Mouse (Mus musculus): ENCODE measurements around the gene 5730596B20Rik. TPM values are rescaled to one million over a fixed set of nuclear protein-coding genes. Genes with fewer than 3 reads are reported as not detected.

The 5730596B20Rik gene
- polyA plus RNA-seq, 1 experiment from 2014 or later, result not detected

DNA sequence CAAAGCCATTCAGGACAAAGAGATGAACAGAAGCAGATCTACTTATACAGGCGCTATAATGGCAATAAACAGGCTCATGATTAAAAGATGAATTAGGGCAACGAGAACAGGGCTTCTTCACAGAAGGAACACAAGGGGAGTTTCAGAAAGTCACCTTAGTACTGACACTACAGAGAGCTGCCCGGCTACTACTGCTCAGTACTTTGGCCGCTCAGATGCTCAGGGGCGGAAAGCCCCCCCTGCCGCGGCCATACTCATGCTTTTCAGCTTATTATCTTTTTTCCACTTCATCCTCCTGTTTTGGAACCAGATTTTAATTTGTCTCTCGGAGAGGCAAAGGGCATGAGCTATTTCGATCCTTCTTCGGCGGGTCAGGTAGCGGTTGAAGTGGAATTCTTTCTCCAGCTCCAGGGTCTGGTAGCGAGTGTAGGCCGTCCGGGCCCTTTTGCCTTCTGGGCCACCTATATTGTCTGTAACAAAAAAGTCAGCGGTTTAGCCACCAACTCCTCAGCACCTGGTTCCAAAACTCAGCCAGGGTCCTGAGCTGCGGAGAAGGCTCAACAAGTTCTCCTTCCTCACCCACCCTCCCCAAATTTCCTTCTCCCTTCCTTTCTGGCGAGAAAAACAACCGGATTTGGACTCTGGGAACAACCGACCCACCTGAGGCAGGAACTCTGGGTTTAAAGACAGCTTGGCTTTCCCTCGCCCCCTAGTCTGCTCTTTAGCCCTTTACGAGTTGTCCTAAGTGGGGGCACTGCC, 25.2 kb downstream of the 5730596B20Rik start:
- no peak overlapping the region for H3K4me3 ChIP-seq (replicated peaks; ENCODE audit: low read length)
- H3K36me3 ChIP-seq (ENCODE audit: control insufficient read depth, insufficient read depth), result no peaks in the 10 kb centered on the region
- ATAC-seq, result no peak
- H3K4me1 ChIP-seq (replicated peaks; ENCODE audit: control insufficient read depth, insufficient read depth, low read length), result peaks cover 8% of the 10 kb centered on the region
- 1% methylated on average over 22 of the region's 22 CpGs for WGBS
- peaks cover 95% of the 10 kb centered on the region for H3K27me3 ChIP-seq (replicated peaks; ENCODE audit: control insufficient read depth, insufficient read depth, low read length)
- no peaks in the 10 kb centered on the region for H3K9me3 ChIP-seq (ENCODE audit: control insufficient read depth, low read length)
- no peak overlapping the region for H3K4me2 ChIP-seq (ENCODE audit: low read length)
- H3K9ac ChIP-seq (replicated peaks; ENCODE audit: low read depth, low read length), result no peak overlapping the region
- no peak overlapping the region for H3K27ac ChIP-seq (ENCODE audit: low read length)

GRCm38 (mm10) chr6:52203121-52203370, 25.7 kb downstream of the 5730596B20Rik start:
- WGBS, result under 1% methylated on average over 10 of the region's 10 CpGs
- no peak overlapping the region for H3K27ac ChIP-seq (ENCODE audit: low read length)
- no peak overlapping the region for H3K4me3 ChIP-seq (replicated peaks; ENCODE audit: low read length)
- no peak for ATAC-seq
- H3K9me3 ChIP-seq (ENCODE audit: control insufficient read depth, low read length), result no peaks in the 10 kb centered on the region
- peaks cover 8% of the 10 kb centered on the region for H3K4me1 ChIP-seq (replicated peaks; ENCODE audit: control insufficient read depth, insufficient read depth, low read length)
- H3K36me3 ChIP-seq (ENCODE audit: control insufficient read depth, insufficient read depth), result no peaks in the 10 kb centered on the region
- no peak overlapping the region for H3K9ac ChIP-seq (replicated peaks; ENCODE audit: low read depth, low read length)
- peaks cover 94% of the 10 kb centered on the region for H3K27me3 ChIP-seq (replicated peaks; ENCODE audit: control insufficient read depth, insufficient read depth, low read length)
- no peak overlapping the region for H3K4me2 ChIP-seq (ENCODE audit: low read length)

- no peak; the same call in 1 of the 2 replicates for ATAC-seq
- no peaks in the 10 kb centered on the region for H3K36me3 ChIP-seq (ENCODE audit: control insufficient read depth, insufficient read depth)
- H3K9ac ChIP-seq (replicated peaks; ENCODE audit: low read depth, low read length), result no peak overlapping the region
- H3K27me3 ChIP-seq (replicated peaks; ENCODE audit: control insufficient read depth, insufficient read depth, low read length), result peaks cover 94% of the 10 kb centered on the region
- H3K9me3 ChIP-seq (ENCODE audit: control insufficient read depth, low read length), result no peaks in the 10 kb centered on the region
- H3K27ac ChIP-seq (ENCODE audit: low read length), result no peak overlapping the region
- 1% methylated on average over 45 of the region's 46 CpGs for WGBS
- H3K4me2 ChIP-seq (ENCODE audit: low read length), result no peak overlapping the region
- H3K4me3 ChIP-seq (replicated peaks; ENCODE audit: low read length), result 0 out of 2 replicates have a peak overlapping the region, but pooled peaks have one; percentile 5
- H3K4me1 ChIP-seq (replicated peaks; ENCODE audit: control insufficient read depth, insufficient read depth, low read length), result peaks cover 8% of the 10 kb centered on the region
These were observed 26.2 kb downstream of the 5730596B20Rik start for GRCm38 (mm10) chr6:52203371-52204049.

DNA sequence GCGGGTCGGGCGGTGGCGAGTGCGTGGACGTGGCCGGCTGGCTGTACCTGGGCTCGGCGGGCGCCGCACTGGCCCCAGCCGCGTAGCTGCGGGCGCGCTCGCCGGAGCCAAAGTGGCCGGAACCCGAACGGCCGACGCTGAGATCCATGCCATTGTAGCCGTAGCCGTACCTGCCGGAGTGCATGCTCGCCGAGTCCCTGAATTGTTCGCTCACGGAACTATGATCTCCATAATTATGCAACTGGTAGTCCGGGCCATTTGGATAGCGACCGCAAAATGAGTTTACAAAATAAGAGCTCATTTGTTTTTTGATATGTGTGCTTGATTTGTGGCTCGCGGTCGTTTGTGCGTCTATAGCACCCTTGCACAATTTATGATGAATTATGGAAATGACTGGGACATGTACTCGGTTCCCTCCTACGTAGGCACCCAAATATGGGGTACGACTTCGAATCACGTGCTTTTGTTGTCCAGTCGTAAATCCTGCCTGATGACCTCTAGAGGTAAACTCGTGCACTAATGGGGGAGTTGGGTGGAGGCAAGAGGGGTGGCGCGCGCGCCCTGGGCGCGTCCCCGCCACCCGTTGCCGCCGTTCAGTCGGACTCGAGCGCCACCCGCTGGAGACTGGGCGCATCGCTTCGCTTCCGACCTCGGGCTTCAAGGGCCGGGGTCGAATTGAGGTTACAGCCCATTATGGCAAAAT, 26.9 kb downstream of the 5730596B20Rik start, which contains the start of gene Hoxa5:
Gene Hoxa5, minus strand, starts transcription at position 538 of the 703 bp plus-strand sequence.
- Histone ChIP-seq H3K4me1 (replicated peaks; ENCODE audit: control insufficient read depth, insufficient read depth, low read length) (peaks cover 8% of the 10 kb centered on the region), H3K27ac (ENCODE audit: low read length) (no peak within 1 kb of the TSS), H3K4me3 (replicated peaks; ENCODE audit: low read length) (0 out of 2 replicates have a peak within 1 kb of the TSS, but pooled peaks have one; percentile 5), H3K27me3 (replicated peaks; ENCODE audit: control insufficient read depth, insufficient read depth, low read length) (peaks cover 94% of the 10 kb centered on the region), H3K36me3 (ENCODE audit: control insufficient read depth, insufficient read depth) (no peaks in the 10 kb centered on the region), H3K4me2 (ENCODE audit: low read length) (no peak within 1 kb of the TSS), H3K9ac (replicated peaks; ENCODE audit: low read depth, low read length) (no peak within 1 kb of the TSS), H3K9me3 (ENCODE audit: control insufficient read depth, low read length) (no peaks in the 10 kb centered on the region)
- no peak for ATAC-seq
- under 1% methylated on average over 64 of the region's 65 CpGs for WGBS

- Histone ChIP-seq H3K9me3 (ENCODE audit: control insufficient read depth, low read length) (no peaks in the 10 kb centered on the region), H3K9ac (replicated peaks; ENCODE audit: low read depth, low read length) (no peak overlapping the region), H3K36me3 (ENCODE audit: control insufficient read depth, insufficient read depth) (no peaks in the 10 kb centered on the region), H3K4me2 (ENCODE audit: low read length) (no peak overlapping the region), H3K4me3 (replicated peaks; ENCODE audit: low read length) (no peak overlapping the region), H3K27me3 (replicated peaks; ENCODE audit: control insufficient read depth, insufficient read depth, low read length) (peaks cover 94% of the 10 kb centered on the region), H3K4me1 (replicated peaks; ENCODE audit: control insufficient read depth, insufficient read depth, low read length) (peaks cover 8% of the 10 kb centered on the region), H3K27ac (ENCODE audit: low read length) (no peak overlapping the region)
- WGBS, result 5% methylated on average over 14 of the region's 14 CpGs
- ATAC-seq, result no peak
These were observed 27.9 kb downstream of the 5730596B20Rik start for GRCm38 (mm10) chr6:52205221-52205620.

GRCm38 (mm10) chr6:52205638-52206621, 28.6 kb downstream of the 5730596B20Rik start:
- H3K9me3 ChIP-seq (ENCODE audit: control insufficient read depth, low read length), result no peaks in the 10 kb centered on the region
- no peak overlapping the region for H3K27ac ChIP-seq (ENCODE audit: low read length)
- no peak overlapping the region for H3K9ac ChIP-seq (replicated peaks; ENCODE audit: low read depth, low read length)
- no peak overlapping the region for H3K4me3 ChIP-seq (replicated peaks; ENCODE audit: low read length)
- H3K4me1 ChIP-seq (replicated peaks; ENCODE audit: control insufficient read depth, insufficient read depth, low read length), result peaks cover 8% of the 10 kb centered on the region
- ATAC-seq, result no peak
- H3K4me2 ChIP-seq (ENCODE audit: low read length), result no peak overlapping the region
- H3K27me3 ChIP-seq (replicated peaks; ENCODE audit: control insufficient read depth, insufficient read depth, low read length), result peaks cover 93% of the 10 kb centered on the region
- whole genome bisulfite sequencing, result under 1% methylated on average over 55 of the region's 55 CpGs
- no peaks in the 10 kb centered on the region for H3K36me3 ChIP-seq (ENCODE audit: control insufficient read depth, insufficient read depth)

DNA sequence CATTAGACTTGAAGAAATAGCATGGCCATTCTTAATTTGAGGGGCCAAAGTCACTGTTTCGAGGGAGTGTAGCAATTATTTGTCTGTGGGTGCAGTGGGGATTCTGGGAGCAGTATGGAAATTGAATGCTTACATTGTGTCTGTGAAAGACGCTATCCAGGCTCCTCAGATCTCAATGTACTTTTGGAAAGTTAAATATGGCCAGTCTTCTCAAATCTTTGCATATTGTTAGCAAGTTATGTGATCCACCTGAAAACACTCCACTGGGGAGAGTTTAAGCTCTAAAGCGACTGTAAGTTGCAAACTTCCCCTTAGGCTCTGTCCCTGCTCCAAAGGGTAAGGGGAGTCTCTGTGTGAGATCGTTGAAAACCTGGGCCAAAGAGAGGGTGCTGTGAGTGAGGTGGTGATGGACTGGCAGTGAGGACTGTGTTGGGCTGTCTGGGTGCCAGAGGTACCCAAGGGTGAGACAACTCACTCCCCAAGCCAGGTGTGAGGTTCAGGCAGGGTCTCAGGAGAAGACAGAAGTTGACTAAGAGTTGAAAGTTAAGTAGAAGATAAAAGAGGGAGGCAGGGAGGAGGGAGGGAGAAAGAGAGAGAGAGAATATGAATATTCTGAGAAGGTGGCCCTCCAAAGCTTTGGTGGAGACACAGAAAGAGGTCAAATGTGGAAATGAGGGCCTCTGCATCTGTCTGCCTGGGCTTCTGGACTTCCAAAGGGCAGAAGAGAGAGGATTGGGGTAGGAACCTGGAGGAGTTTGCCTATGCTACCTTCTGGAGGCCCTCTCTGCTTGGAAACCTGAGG, 29.8 kb downstream of the 5730596B20Rik start:
- H3K4me3 ChIP-seq (replicated peaks; ENCODE audit: low read length), result no peak overlapping the region
- no peak overlapping the region for H3K9ac ChIP-seq (replicated peaks; ENCODE audit: low read depth, low read length)
- 4% methylated on average over 4 of the region's 4 CpGs for WGBS
- H3K9me3 ChIP-seq (ENCODE audit: control insufficient read depth, low read length), result no peaks in the 10 kb centered on the region
- H3K27me3 ChIP-seq (replicated peaks; ENCODE audit: control insufficient read depth, insufficient read depth, low read length), result peaks cover 93% of the 10 kb centered on the region
- H3K36me3 ChIP-seq (ENCODE audit: control insufficient read depth, insufficient read depth), result no peaks in the 10 kb centered on the region
- H3K4me1 ChIP-seq (replicated peaks; ENCODE audit: control insufficient read depth, insufficient read depth, low read length), result peaks cover 10% of the 10 kb centered on the region
- H3K4me2 ChIP-seq (ENCODE audit: low read length), result no peak overlapping the region
- no peak for ATAC-seq
- H3K27ac ChIP-seq (ENCODE audit: low read length), result no peak overlapping the region

DNA sequence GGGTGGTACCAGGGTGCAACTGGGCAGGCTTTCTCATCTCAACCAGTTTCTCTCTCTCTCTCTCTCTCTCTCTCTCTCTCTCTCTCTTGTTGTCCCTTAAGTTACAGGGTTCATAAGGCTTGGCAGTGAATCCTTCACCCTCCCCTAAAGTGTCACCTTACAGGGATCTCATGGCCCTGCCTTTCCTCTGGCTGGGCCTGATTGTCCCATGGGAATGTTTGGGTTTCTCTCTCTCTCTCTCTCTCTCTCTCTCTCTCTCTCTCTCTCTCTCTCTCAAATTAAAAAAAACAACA, 30.3 kb downstream of the 5730596B20Rik start:
- H3K4me3 ChIP-seq (replicated peaks; ENCODE audit: low read length), result no peak overlapping the region
- no peak overlapping the region for H3K4me2 ChIP-seq (ENCODE audit: low read length)
- no peak overlapping the region for H3K27ac ChIP-seq (ENCODE audit: low read length)
- no peak overlapping the region for H3K9ac ChIP-seq (replicated peaks; ENCODE audit: low read depth, low read length)
- H3K27me3 ChIP-seq (replicated peaks; ENCODE audit: control insufficient read depth, insufficient read depth, low read length), result peaks cover 93% of the 10 kb centered on the region
- no peaks in the 10 kb centered on the region for H3K36me3 ChIP-seq (ENCODE audit: control insufficient read depth, insufficient read depth)
- peaks cover 10% of the 10 kb centered on the region for H3K4me1 ChIP-seq (replicated peaks; ENCODE audit: control insufficient read depth, insufficient read depth, low read length)
- no peak for ATAC-seq
- no peaks in the 10 kb centered on the region for H3K9me3 ChIP-seq (ENCODE audit: control insufficient read depth, low read length)
